Mouse (Mus musculus): ENCODE measurements around the gene Gm9958. TPM values are rescaled to one million over a fixed set of nuclear protein-coding genes. Genes with fewer than 3 reads are reported as not detected.
A peak's percentile ranks its signal among the peaks of the same experiment; 100 is the strongest.

The Gm9958 gene
- polyA plus RNA-seq, 1 experiment from 2014 or later, result 6.6 TPM

DNA sequence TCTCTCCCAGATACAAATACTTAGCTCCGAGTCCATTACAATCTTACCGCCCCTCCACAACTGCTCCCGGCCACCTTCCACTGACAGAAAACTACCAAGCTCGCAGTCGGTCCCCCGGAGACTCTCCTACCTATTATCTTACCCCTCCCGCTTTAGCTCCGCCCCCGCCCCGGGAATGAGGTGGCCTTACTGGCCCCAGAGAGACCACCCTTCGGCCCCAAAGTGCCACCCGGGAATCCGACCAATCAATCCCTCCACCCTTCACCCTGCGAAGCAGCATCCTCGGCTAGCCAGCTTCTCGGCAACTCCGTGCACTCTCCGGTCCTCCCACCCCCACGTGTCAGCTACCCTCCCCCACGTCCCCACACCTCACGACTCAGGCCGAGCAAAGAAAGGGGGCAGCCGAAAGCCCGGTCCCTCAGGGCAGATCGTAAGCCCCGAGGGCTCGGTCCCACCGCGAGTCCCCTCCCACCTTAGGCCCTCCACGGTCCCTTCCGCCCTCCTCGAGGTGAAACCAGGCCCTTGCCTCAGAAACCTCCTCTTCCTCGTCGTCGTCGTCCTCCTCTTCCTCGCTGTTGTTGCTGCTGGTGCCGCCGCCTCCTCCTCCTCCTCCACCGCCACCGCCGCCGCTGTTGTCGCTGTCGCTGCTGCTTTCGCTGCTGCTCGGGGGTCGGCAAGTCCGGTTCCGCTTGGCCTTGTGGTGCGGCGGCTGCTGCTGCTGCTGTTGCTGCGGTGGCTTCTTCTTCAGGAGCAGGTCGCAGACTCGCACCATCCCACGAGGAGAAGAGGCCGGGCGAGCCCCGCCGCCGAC lies 1.7 kb upstream of the Gm9958 start:
- Histone ChIP-seq H3K27me3 (replicated peaks) (no peaks in the 10 kb centered on the region), H3K27ac (peak overlapping the region; percentile 100), H3K9ac (peak overlapping the region; percentile 99), H3K4me2 (replicated peaks) (peak overlapping the region; percentile 53), H3K36me3 (no peaks in the 10 kb centered on the region), H3K9me3 (no peaks in the 10 kb centered on the region), H3K4me3 (replicated peaks) (peak overlapping the region; percentile 92), H3K4me1 (replicated peaks) (no peaks in the 10 kb centered on the region; the same call in 1 of the 2 replicates)
- WGBS, result under 1% methylated on average over 57 of the region's 61 CpGs
- ATAC-seq, result peak; percentile 34

DNA sequence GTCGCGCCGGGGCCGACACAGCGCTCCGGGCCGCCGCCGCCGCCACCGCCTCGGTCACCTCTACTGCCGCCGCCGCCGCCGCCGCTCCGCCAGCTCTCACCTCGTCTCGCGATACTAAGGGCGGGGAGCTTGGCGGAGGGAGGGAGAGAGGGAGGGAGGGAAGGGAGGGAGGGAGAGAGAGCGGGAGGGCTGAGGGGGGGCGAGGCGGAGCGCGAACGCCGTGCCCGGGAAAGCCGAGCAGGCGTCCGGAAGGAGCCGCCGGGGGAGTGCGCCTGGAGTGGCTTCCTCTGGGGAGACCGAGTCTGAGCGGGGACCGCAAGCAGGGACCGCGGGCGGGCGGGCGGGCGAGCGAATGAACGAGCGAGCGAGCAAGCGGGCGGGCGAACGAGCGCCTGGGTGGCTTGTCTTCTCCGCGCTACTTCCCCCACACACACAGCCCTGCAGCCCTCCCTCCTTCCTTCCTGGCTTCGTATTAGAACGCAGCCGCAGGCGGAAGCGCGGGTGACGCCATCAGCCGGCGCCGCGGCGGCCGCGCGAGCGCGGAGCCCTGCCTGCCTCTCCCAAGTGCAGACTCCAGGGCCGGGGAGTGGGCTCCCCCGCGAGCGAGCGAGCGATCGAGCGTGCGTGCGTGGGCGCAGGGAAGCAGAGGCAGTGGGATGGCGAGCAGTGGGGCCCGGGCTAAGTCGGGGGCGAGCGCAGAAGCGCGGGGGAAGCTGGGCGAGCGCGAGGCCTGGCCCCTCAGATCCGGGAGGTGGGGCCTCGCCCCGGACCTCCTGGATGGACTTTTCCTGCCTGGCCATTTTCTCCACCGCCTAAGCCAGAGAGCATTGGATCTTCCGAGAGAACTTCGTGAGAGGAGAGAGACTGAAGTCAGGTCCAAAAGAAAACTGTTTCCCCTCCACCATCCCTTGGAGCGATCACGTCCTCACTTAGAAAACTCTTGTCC lies 610 bp upstream of the Gm9958 start, which contains the start of gene Ankrd17:
Ankrd17 (minus strand) TSS at position 457 of the 946 bp plus-strand sequence.
- H3K4me1 ChIP-seq (replicated peaks), result no peaks in the 10 kb centered on the region; the same call in 1 of the 2 replicates
- H3K4me2 ChIP-seq (replicated peaks), result peak within 1 kb of the TSS; percentile 55
- H3K4me3 ChIP-seq (replicated peaks), result peak within 1 kb of the TSS; percentile 92
- ATAC-seq, result peak; percentile 95
- WGBS, result under 1% methylated on average over 65 of the region's 104 CpGs
- no peaks in the 10 kb centered on the region for H3K9me3 ChIP-seq
- H3K27ac ChIP-seq, result peak within 1 kb of the TSS; percentile 100
- H3K9ac ChIP-seq, result peak within 1 kb of the TSS; percentile 99
- no peaks in the 10 kb centered on the region for H3K36me3 ChIP-seq
- no peaks in the 10 kb centered on the region for H3K27me3 ChIP-seq (replicated peaks)

DNA sequence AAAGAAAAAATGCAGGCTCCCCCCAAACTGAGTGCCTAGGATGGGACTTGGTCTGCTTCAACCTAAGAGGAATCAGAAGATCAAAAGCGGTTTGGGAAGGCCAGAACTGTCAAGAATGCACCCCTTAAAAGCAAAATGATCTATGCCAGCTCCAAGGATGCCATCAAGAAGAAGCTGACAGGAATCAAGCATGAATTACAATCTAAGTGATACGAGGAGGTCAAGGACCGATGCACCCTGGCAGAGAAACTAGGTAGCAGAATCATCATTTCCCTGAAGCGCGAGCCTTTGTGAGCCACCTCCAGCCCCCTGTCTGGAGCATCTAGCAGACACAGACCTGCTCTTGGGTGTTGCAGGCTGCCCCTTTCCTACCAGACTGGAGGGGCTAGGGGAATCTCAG lies 3.4 kb downstream of the Gm9958 start:
- no peak for ATAC-seq
- H3K4me1 ChIP-seq (replicated peaks), result no peaks in the 10 kb centered on the region
- no peak overlapping the region for H3K9ac ChIP-seq
- H3K4me2 ChIP-seq (replicated peaks), result no peak overlapping the region
- no peak overlapping the region for H3K27ac ChIP-seq
- 82% methylated on average over 5 of the region's 5 CpGs for WGBS
- no peaks in the 10 kb centered on the region for H3K36me3 ChIP-seq
- no peak overlapping the region for H3K4me3 ChIP-seq (replicated peaks)
- no peaks in the 10 kb centered on the region for H3K9me3 ChIP-seq
- H3K27me3 ChIP-seq (replicated peaks), result no peaks in the 10 kb centered on the region

DNA sequence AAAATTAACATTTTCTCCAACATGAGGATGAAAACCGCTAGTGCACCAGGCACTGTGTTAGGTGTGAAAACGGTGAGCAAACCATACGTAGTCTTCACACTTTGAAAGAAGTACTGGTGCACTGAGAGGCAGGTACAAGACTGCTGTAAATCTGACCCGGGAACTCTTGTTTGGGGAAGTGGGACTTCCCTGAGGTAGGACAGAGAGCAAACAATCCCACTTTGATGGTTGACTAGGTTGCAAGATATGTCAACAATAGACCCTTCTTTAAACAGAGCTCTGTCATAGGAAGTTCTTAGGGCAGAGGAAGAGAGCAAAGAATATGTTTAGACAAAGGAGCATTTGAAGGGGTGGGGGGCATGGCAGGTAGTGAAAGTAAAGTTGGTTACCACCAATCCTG lies 6.7 kb downstream of the Gm9958 start:
- Histone ChIP-seq H3K27me3 (replicated peaks) (no peaks in the 10 kb centered on the region), H3K36me3 (no peaks in the 10 kb centered on the region), H3K9me3 (no peaks in the 10 kb centered on the region), H3K4me1 (replicated peaks) (no peaks in the 10 kb centered on the region), H3K9ac (no peak overlapping the region), H3K4me2 (replicated peaks) (no peak overlapping the region), H3K27ac (no peak overlapping the region), H3K4me3 (replicated peaks) (no peak overlapping the region)
- 81% methylated on average over 4 of the region's 4 CpGs for WGBS
- ATAC-seq, result no peak

DNA sequence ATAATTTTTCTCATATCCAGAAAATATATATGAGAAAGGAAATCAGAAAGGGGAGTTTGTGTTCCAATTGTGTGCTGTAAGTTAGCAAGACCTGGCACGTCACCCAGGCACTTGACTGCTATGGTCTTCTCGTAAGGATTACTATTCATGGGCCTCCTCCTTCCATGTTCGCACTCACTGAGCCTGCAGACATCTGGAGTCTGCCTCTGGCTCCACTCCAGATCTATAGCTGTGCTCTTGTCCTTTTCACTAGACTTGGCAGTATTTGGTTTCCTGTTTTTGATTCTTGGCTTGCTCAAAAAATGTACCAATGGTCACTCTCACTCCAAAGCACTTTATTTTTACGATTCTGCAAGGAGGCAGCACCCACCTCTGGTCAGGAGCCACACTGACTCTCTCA lies 14.5 kb downstream of the Gm9958 start:
- no peak overlapping the region for H3K4me2 ChIP-seq (replicated peaks)

DNA sequence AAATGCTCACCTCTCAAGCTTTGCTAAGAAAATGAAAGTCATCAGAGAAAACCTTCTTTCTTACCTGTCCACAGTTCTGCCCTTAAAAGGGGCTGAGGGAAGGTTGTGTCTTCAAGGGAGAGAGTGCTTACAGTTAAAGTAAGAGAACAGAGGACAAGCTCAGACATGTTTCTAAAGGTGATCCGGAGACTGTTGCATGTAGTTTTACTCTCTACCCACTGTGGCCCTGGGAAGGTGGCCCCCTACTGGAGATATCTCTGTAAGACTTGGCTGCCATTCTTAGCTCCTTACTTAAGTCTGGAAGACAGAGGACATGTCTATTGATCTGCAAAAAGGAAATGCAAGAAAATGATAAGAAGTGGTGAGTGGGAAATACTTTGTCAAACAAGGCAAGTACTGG lies 16.1 kb downstream of the Gm9958 start:
- H3K27ac ChIP-seq, result no peak overlapping the region
- no peak overlapping the region for H3K4me2 ChIP-seq (replicated peaks)
- no peaks in the 10 kb centered on the region for H3K36me3 ChIP-seq
- 51% methylated on average over 1 of the region's 1 CpGs for WGBS
- no peak overlapping the region for H3K4me3 ChIP-seq (replicated peaks)
- no peaks in the 10 kb centered on the region for H3K4me1 ChIP-seq (replicated peaks)
- ATAC-seq, result no peak
- H3K27me3 ChIP-seq (replicated peaks), result no peaks in the 10 kb centered on the region
- H3K9ac ChIP-seq, result no peak overlapping the region
- H3K9me3 ChIP-seq, result no peaks in the 10 kb centered on the region

More for the DNA sequence above, 14.5 kb downstream of the Gm9958 start:
- Histone ChIP-seq H3K4me1 (replicated peaks) (no peaks in the 10 kb centered on the region), H3K9me3 (no peaks in the 10 kb centered on the region), H3K36me3 (no peaks in the 10 kb centered on the region), H3K4me3 (replicated peaks) (no peak overlapping the region), H3K27me3 (replicated peaks) (no peaks in the 10 kb centered on the region), H3K9ac (no peak overlapping the region), H3K27ac (no peak overlapping the region)
- ATAC-seq, result no peak
- 46% methylated on average over 4 of the region's 4 CpGs for WGBS

DNA sequence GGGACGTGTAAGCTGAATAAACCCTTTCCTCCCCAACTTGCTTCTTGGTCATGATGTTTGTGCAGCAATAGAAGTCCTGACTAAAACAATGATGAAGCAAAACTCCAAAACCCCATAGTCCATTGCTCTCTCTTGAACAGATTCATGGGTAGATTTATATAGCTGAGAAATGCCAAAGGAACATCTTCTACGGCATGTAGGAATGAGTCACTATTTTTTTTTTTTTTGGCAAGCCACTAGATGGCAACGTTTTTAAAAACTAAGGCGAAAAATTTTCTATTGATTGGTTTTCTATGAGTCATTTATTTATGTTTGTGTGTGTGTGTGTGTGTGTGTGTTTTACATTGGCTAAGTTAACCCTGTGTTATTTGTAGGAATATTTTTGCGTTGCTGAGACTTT lies 26.8 kb downstream of the Gm9958 start:
- Histone ChIP-seq H3K27me3 (replicated peaks) (no peaks in the 10 kb centered on the region), H3K36me3 (no peaks in the 10 kb centered on the region), H3K9ac (no peak overlapping the region), H3K9me3 (no peaks in the 10 kb centered on the region), H3K4me1 (replicated peaks) (no peaks in the 10 kb centered on the region), H3K4me2 (replicated peaks) (no peak overlapping the region), H3K27ac (no peak overlapping the region), H3K4me3 (replicated peaks) (no peak overlapping the region)
- WGBS, result 52% methylated on average over 5 of the region's 5 CpGs
- ATAC-seq, result no peak

DNA sequence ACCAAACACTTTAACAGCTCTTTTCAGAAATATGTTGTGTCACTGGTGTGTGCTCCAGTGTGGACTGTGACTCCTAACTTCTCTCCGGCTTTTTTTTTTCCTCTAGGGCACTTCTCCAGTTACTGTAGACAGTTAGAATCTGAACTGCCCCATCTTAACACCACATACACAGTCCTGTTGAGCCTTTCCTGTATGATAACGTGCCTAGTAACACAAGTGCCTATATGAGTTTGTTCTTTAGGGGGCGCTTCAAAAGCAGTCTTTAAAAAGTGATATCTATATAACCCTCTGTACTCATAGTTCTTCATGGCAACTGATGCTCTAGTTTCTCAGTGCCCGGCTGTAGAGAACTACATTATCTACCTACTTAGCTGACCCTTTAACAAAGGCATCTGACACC lies 27.3 kb downstream of the Gm9958 start:
- H3K36me3 ChIP-seq, result no peaks in the 10 kb centered on the region
- H3K9me3 ChIP-seq, result no peaks in the 10 kb centered on the region
- H3K9ac ChIP-seq, result no peak overlapping the region
- no peaks in the 10 kb centered on the region for H3K27me3 ChIP-seq (replicated peaks)
- H3K4me1 ChIP-seq (replicated peaks), result no peaks in the 10 kb centered on the region
- WGBS, result 67% methylated on average over 4 of the region's 4 CpGs
- ATAC-seq, result no peak
- H3K27ac ChIP-seq, result no peak overlapping the region
- H3K4me2 ChIP-seq (replicated peaks), result no peak overlapping the region
- no peak overlapping the region for H3K4me3 ChIP-seq (replicated peaks)

DNA sequence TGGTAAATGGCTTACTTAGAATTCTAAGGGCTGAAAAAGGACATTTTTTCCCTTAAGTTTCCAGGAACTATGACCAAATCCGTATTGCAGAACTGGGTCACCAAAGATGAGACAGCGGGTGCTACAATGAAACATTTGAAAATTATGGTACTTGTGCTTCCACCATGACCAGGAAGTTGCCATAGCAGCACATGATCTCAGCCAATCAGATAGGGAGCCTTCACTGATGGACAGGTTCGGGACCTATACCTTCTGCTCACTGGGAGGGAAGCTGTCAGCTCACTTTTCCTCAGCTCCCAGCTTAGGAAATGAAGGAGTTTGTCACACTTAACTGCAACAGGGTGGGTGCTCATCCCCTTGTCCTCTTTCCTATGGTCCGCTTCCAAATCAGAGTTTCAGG lies 29.8 kb downstream of the Gm9958 start:
- Histone ChIP-seq H3K4me1 (replicated peaks) (no peaks in the 10 kb centered on the region), H3K36me3 (no peaks in the 10 kb centered on the region), H3K4me3 (replicated peaks) (no peak overlapping the region), H3K9ac (no peak overlapping the region), H3K27ac (no peak overlapping the region), H3K9me3 (no peaks in the 10 kb centered on the region), H3K4me2 (replicated peaks) (no peak overlapping the region), H3K27me3 (replicated peaks) (no peaks in the 10 kb centered on the region)
- 85% methylated on average over 4 of the region's 4 CpGs for WGBS
- ATAC-seq, result no peak

DNA sequence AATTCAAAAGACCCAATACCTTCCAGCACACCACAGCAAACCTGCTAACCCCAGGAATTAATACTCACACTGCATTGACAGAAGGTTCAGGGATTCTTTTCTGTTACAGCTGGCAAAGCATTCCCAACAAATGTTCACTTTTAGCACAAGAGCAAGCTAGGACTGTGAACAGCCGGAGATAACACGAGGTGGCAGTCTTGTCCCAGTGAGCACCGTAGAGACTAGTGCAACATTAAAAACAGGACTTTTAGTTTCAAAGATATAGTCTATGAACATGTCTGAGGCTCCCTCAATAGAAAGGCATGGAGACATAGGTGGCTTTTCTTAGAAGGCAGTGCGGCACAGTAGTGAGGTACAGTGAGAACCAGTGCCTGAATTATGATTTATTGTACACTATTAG lies 38.2 kb downstream of the Gm9958 start:
- WGBS, result 66% methylated on average over 4 of the region's 4 CpGs
- Histone ChIP-seq H3K4me1 (replicated peaks) (no peaks in the 10 kb centered on the region), H3K9me3 (no peaks in the 10 kb centered on the region), H3K9ac (no peak overlapping the region), H3K27me3 (replicated peaks) (no peaks in the 10 kb centered on the region), H3K4me3 (replicated peaks) (no peak overlapping the region), H3K4me2 (replicated peaks) (no peak overlapping the region), H3K27ac (no peak overlapping the region), H3K36me3 (no peaks in the 10 kb centered on the region)
- ATAC-seq, result peak; percentile 65

DNA sequence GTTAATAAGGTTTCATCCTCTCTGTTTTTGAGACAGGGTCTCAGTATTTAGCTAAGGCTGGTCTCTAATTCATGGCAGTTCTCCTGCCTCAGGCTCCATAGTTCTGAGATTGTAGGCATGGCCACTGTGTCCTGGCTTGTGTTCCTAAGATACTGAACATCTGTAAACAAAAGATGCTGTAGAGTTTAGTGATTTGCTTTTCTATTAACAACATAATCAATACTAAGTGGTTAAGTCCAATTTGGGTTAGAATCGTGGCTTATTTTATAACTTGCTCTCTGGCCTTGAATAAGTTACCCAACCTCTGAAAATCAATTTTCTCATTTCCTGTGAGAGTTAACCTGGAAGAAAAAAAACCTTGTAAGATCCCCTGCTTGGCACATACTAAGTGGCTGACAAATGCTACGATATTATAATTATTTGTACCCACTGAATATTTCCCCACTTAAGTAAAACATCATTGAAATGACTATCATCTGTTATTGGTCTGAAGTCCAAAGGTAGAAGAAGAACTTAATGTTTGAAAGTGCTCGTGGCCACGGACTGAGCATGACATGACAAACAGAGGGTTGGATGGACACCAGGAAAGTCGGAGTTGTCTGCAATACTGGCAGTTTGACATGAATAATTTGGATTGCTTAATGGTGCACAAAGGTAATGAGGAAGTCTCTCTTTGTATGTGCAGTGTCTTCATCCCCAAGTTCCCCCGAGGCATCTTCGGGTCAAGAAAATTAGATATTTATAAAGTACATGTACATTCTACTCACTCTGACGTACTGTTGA lies 47.3 kb downstream of the Gm9958 start:
- H3K4me2 ChIP-seq (replicated peaks), result no peak overlapping the region
- WGBS, result 53% methylated on average over 8 of the region's 8 CpGs
- H3K4me1 ChIP-seq (replicated peaks), result no peaks in the 10 kb centered on the region
- no peak for ATAC-seq
- H3K27ac ChIP-seq, result no peak overlapping the region
- no peak overlapping the region for H3K9ac ChIP-seq
- H3K27me3 ChIP-seq (replicated peaks), result no peaks in the 10 kb centered on the region
- H3K4me3 ChIP-seq (replicated peaks), result no peak overlapping the region
- no peaks in the 10 kb centered on the region for H3K9me3 ChIP-seq
- H3K36me3 ChIP-seq, result no peaks in the 10 kb centered on the region

DNA sequence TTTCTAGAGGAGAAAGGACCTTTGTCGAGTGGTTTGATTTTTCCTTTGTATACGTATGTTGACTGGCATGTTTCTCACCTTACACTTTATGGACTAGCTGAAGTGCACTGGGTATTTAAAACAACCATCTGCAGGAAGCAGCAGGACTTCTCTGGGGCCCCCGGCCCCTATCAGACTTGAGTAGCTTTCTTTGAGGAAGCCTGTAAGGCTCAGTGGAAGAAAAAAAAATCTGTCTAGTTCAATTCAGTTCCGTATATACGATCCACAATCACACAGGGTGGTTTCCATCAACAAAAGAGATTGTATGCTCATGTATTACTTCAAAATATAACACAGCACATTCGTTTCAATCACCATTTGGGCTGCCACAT lies 47.9 kb downstream of the Gm9958 start:
- Histone ChIP-seq H3K27me3 (replicated peaks) (no peaks in the 10 kb centered on the region), H3K9me3 (no peaks in the 10 kb centered on the region), H3K27ac (no peak overlapping the region), H3K9ac (no peak overlapping the region), H3K36me3 (no peaks in the 10 kb centered on the region), H3K4me1 (replicated peaks) (no peaks in the 10 kb centered on the region), H3K4me3 (replicated peaks) (no peak overlapping the region), H3K4me2 (replicated peaks) (no peak overlapping the region)
- 29% methylated on average over 6 of the region's 6 CpGs for WGBS
- ATAC-seq, result no peak

Data from intestine, embryonic 15.5 days (tissue).